ENCODE assay signal across 8 mouse cellular contexts in genomic region chr17:45736311-45737077, GRCm38 (mm10). TPM values are rescaled to one million over a fixed set of nuclear protein-coding genes. Genes with fewer than 3 reads are reported as not detected.
DNase-seq lines count a peak whose midpoint lies in the region; ATAC-seq and TF ChIP-seq lines count a peak whose summit lies in the region.

No protein-coding gene starts in this region.

- H3K4me3 ChIP-seq in forebrain, embryonic 10.5 days: peak overlapping the region; percentile 58
- peak overlapping the region; percentile 57 for H3K4me3 ChIP-seq in heart, embryonic 16.5 days (ENCODE audit: low read length)
- peak overlapping the region; percentile 69 for H3K4me3 ChIP-seq in liver, embryonic 16.5 days (ENCODE audit: low read depth, low read length)
- peak overlapping the region; percentile 42 for H3K4me3 ChIP-seq in neural tube, embryonic 14.5 days (ENCODE audit: low read depth, low read length)
- H3K4me3 ChIP-seq in thymus, adult 2 months (ENCODE audit: control insufficient read depth, insufficient read depth, low read length): peak overlapping the region; percentile 48

- H3K9me3 ChIP-seq in forebrain, embryonic 10.5 days: no peaks in the 10 kb centered on the region
- H3K9me3 ChIP-seq in heart, embryonic 16.5 days (replicated peaks; ENCODE audit: control insufficient read depth, low read length): no peaks in the 10 kb centered on the region
- H3K9me3 ChIP-seq in liver, embryonic 16.5 days (replicated peaks; ENCODE audit: control insufficient read depth, low read length): no peaks in the 10 kb centered on the region
- no peaks in the 10 kb centered on the region for H3K9me3 ChIP-seq in neural tube, embryonic 14.5 days (ENCODE audit: control insufficient read depth, low read length)

- peak; percentile 47 to 58 for DNase-seq in B cell, adult 2 months
- peak; percentile 98 for DNase-seq in brain, embryonic 14.5 days (ENCODE audit: low read depth)
- DNase-seq in forebrain, embryonic 10.5 days (ENCODE audit: extremely low spot score, low spot score): peak; percentile 91
- DNase-seq in kidney, postnatal 36 days: peak; percentile 77 to 86
- peak; percentile 84 for DNase-seq in thymus, adult 2 months

- ATAC-seq in heart, embryonic 16.5 days (replicated peaks; ENCODE audit: extremely low read depth, insufficient read depth, low FRiP score): peak; percentile 57
- peak; percentile 83 for ATAC-seq in liver, embryonic 16.5 days (ENCODE audit: low read depth)
- ATAC-seq in neural tube, embryonic 14.5 days (ENCODE audit: low read depth): peak; percentile 71

- peaks cover 33% of the 10 kb centered on the region for H3K27me3 ChIP-seq in forebrain, embryonic 10.5 days (ENCODE audit: poor library complexity, severe bottlenecking)
- no peaks in the 10 kb centered on the region for H3K27me3 ChIP-seq in heart, embryonic 16.5 days (ENCODE audit: control insufficient read depth, insufficient read depth, low read length)
- H3K27me3 ChIP-seq in liver, embryonic 16.5 days (ENCODE audit: control insufficient read depth, insufficient read depth, low read depth, low read length): peaks cover 27% of the 10 kb centered on the region
- no peaks in the 10 kb centered on the region for H3K27me3 ChIP-seq in neural tube, embryonic 14.5 days (ENCODE audit: control insufficient read depth, insufficient read depth, low read length)
- no peaks in the 10 kb centered on the region; the same call in 1 of the 2 replicates for H3K27me3 ChIP-seq in thymus, adult 2 months (ENCODE audit: control insufficient read depth, insufficient read depth, low read length)

- peak overlapping the region; percentile 98 for H3K27ac ChIP-seq in forebrain, embryonic 10.5 days
- peak overlapping the region; percentile 91 for H3K27ac ChIP-seq in heart, embryonic 16.5 days (ENCODE audit: low read length)
- peak overlapping the region; percentile 83 for H3K27ac ChIP-seq in liver, embryonic 16.5 days (ENCODE audit: low read length)
- peak overlapping the region; percentile 91 for H3K27ac ChIP-seq in neural tube, embryonic 14.5 days (ENCODE audit: low read depth, low read length)
- H3K27ac ChIP-seq in thymus, adult 2 months (ENCODE audit: control insufficient read depth, insufficient read depth, low read length): no peak overlapping the region

- H3K9ac ChIP-seq in heart, embryonic 16.5 days (ENCODE audit: low read length): peak overlapping the region; percentile 79
- H3K9ac ChIP-seq in liver, embryonic 16.5 days (ENCODE audit: low read depth, low read length): peak overlapping the region; percentile 77
- peak overlapping the region; percentile 76 for H3K9ac ChIP-seq in neural tube, embryonic 14.5 days (replicated peaks; ENCODE audit: low read depth, low read length)

- H3K4me1 ChIP-seq in forebrain, embryonic 10.5 days: peaks cover 57% of the 10 kb centered on the region
- H3K4me1 ChIP-seq in heart, embryonic 16.5 days (ENCODE audit: control insufficient read depth, insufficient read depth, low read length): peaks cover 34% of the 10 kb centered on the region
- peaks cover 41% of the 10 kb centered on the region for H3K4me1 ChIP-seq in liver, embryonic 16.5 days (ENCODE audit: control insufficient read depth, low read depth, low read length)
- H3K4me1 ChIP-seq in neural tube, embryonic 14.5 days (ENCODE audit: control insufficient read depth, insufficient read depth, low read length): peaks cover 24% of the 10 kb centered on the region
- peaks cover 19% of the 10 kb centered on the region for H3K4me1 ChIP-seq in thymus, adult 2 months (replicated peaks; ENCODE audit: control insufficient read depth, insufficient read depth, low read length)

- H3K36me3 ChIP-seq in forebrain, embryonic 10.5 days (replicated peaks): no peaks in the 10 kb centered on the region
- no peaks in the 10 kb centered on the region for H3K36me3 ChIP-seq in heart, embryonic 16.5 days (ENCODE audit: control insufficient read depth, insufficient read depth)
- H3K36me3 ChIP-seq in liver, embryonic 16.5 days (ENCODE audit: control insufficient read depth, insufficient read depth): no peaks in the 10 kb centered on the region
- no peaks in the 10 kb centered on the region for H3K36me3 ChIP-seq in neural tube, embryonic 14.5 days (ENCODE audit: control insufficient read depth, insufficient read depth, low read length)
- no peaks in the 10 kb centered on the region for H3K36me3 ChIP-seq in thymus, adult 2 months (ENCODE audit: control insufficient read depth, insufficient read depth, low read length)

- peak overlapping the region; percentile 88 for H3K4me2 ChIP-seq in heart, embryonic 16.5 days (ENCODE audit: low read depth, low read length)
- peak overlapping the region; percentile 97 for H3K4me2 ChIP-seq in liver, embryonic 16.5 days (ENCODE audit: low read depth, low read length)
- peak overlapping the region; percentile 75 for H3K4me2 ChIP-seq in neural tube, embryonic 14.5 days (ENCODE audit: low read depth, low read length)

- TF ChIP-seq CTCF in brain, embryonic 14.5 days (IDR thresholded peaks at IDR 0.05; ENCODE audit: borderline replicate concordance, extremely low read depth, insufficient read depth, insufficient read length): no peak
- TF ChIP-seq CTCF in thymus, adult 2 months (IDR thresholded peaks at IDR 0.05; ENCODE audit: borderline replicate concordance, control insufficient read depth, extremely low read depth, insufficient read depth, low read length, poor library complexity): no peak

- TF ChIP-seq POLR2A in brain, embryonic 14.5 days (IDR thresholded peaks at IDR 0.05; ENCODE audit: borderline replicate concordance, extremely low read depth, insufficient read depth, insufficient read length, poor library complexity, severe bottlenecking): peak; percentile 94
- peak; percentile 18; the same call in 1 of the 2 replicates for TF ChIP-seq POLR2A in thymus, adult 2 months (IDR thresholded peaks at IDR 0.05; ENCODE audit: control insufficient read depth, extremely low read depth, insufficient read depth, low read length, poor library complexity)

- WGBS in forebrain, embryonic 10.5 days: under 1% methylated on average over 67 of the region's 72 CpGs
- under 1% methylated on average over 50 of the region's 72 CpGs for WGBS in heart, embryonic 16.5 days
- under 1% methylated on average over 46 of the region's 72 CpGs for WGBS in liver, embryonic 16.5 days (ENCODE audit: insufficient replicate concordance)
- WGBS in neural tube, embryonic 14.5 days: under 1% methylated on average over 63 of the region's 72 CpGs
- WGBS in thymus, adult 2 months: 2% methylated on average over 62 of the region's 72 CpGs

RNA-seq across cellular contexts. Expression of gene 1600014C23Rik, which starts 2.9 kb away (rescaled TPM):
- 0.21 TPM in 1 of 2 replicates, not detected in the other for polyA plus RNA-seq in brain, embryonic 14.5 days (2012; rRNA removed)
- polyA plus RNA-seq in forebrain, embryonic 10.5 days (2016; fragmentation: Nextera tagmentation; extraction: Ambion mirVana): 0.79 TPM in 1 of 2 replicates, not detected in the other
- polyA plus RNA-seq in heart, embryonic 16.5 days (2015; fragmentation: Nextera tagmentation; extraction: Ambion mirVana): 0.54 and 1.4 TPM in 2 replicates
- polyA plus RNA-seq in liver, embryonic 16.5 days (2015; fragmentation: Nextera tagmentation; extraction: Ambion mirVana): not detected in 2 replicates
- not detected in 2 replicates for polyA plus RNA-seq in neural tube, embryonic 14.5 days (2014; fragmentation: Nextera tagmentation; extraction: Ambion mirVana)
- not detected in 2 replicates for polyA plus RNA-seq in thymus, adult 2 months (2012; rRNA removed)

RNA-seq across cellular contexts. Expression of gene Tmem63b, which starts 49.8 kb away (rescaled TPM):
- polyA plus RNA-seq in brain, embryonic 14.5 days (2012; rRNA removed): 306 and 323 TPM in 2 replicates
- 46.9 and 49.0 TPM in 2 replicates for polyA plus RNA-seq in forebrain, embryonic 10.5 days (2016; fragmentation: Nextera tagmentation; extraction: Ambion mirVana)
- 40.4 and 47.6 TPM in 2 replicates for polyA plus RNA-seq in heart, embryonic 16.5 days (2015; fragmentation: Nextera tagmentation; extraction: Ambion mirVana)
- 8.2 and 10.0 TPM in 2 replicates for polyA plus RNA-seq in liver, embryonic 16.5 days (2015; fragmentation: Nextera tagmentation; extraction: Ambion mirVana)
- 108 and 117 TPM in 2 replicates for polyA plus RNA-seq in neural tube, embryonic 14.5 days (2014; fragmentation: Nextera tagmentation; extraction: Ambion mirVana)
- 119 TPM in 2 replicates for polyA plus RNA-seq in thymus, adult 2 months (2012; rRNA removed)

RNA-seq across cellular contexts. Expression of gene Mrpl14, which starts 50.4 kb away (rescaled TPM):
- 74.8 and 101 TPM in 2 replicates for polyA plus RNA-seq in brain, embryonic 14.5 days (2012; rRNA removed)
- 142 and 151 TPM in 2 replicates for polyA plus RNA-seq in forebrain, embryonic 10.5 days (2016; fragmentation: Nextera tagmentation; extraction: Ambion mirVana)
- 137 and 143 TPM in 2 replicates for polyA plus RNA-seq in heart, embryonic 16.5 days (2015; fragmentation: Nextera tagmentation; extraction: Ambion mirVana)
- 94.4 and 99.9 TPM in 2 replicates for polyA plus RNA-seq in liver, embryonic 16.5 days (2015; fragmentation: Nextera tagmentation; extraction: Ambion mirVana)
- polyA plus RNA-seq in neural tube, embryonic 14.5 days (2014; fragmentation: Nextera tagmentation; extraction: Ambion mirVana): 110 and 129 TPM in 2 replicates
- 164 and 173 TPM in 2 replicates for polyA plus RNA-seq in thymus, adult 2 months (2012; rRNA removed)
